Mouse (Mus musculus) kidney, adult 11 months (tissue): ENCODE results near the gene Timm23.
A peak's percentile ranks its signal among the peaks of the same experiment; 100 is the strongest.
"Not testable (repeated sequence)": the region's sequence is repeated elsewhere in the genome, so short reads cannot be mapped to it uniquely, and the experiment has no call there.

ENCODE experiments used
- DNase-seq: peaks from one replicate; pipeline ENCODE4 v3.0.0; 2022

The Timm23 gene

DNA sequence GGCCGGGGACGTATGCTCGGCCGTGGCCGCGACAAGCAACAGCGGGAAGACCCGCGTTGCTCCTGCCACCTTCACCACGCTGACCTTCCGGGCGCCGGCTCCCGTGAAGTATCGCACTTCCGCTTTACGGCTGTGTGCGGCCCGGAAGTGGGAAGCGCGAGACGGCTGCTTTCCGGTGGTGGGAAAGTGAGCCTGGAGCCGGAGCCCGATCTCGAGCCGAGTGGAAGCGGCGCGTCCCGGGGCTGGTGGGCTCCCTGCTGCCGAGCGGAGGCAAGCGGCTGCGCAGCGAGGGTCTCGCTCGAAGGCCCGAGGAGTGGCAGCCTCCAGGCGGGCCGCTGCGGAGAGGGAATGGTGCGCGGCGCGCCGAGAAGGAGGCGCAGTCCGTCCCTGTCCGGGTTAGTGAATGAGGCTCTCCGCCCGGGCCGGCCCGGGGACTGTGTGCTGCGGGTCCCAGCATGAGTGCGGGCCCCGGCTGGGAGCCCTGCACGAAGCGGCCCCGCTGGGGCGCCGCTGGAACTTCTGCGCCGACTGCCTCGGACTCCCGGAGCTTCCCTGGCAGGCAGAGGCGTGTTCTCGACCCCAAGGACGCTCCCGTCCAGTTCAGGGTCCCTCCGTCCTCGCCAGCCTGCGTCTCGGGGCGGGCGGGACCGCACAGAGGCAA, at the start of gene Timm23, which contains the start of gene Parg:
TSS of gene Timm23 (minus strand) at position 108 of the 661 bp plus-strand sequence.
TSS of gene Parg (plus strand) at position 159 of the 661 bp plus-strand sequence.
- peak; percentile 85 for DNase-seq

DNA sequence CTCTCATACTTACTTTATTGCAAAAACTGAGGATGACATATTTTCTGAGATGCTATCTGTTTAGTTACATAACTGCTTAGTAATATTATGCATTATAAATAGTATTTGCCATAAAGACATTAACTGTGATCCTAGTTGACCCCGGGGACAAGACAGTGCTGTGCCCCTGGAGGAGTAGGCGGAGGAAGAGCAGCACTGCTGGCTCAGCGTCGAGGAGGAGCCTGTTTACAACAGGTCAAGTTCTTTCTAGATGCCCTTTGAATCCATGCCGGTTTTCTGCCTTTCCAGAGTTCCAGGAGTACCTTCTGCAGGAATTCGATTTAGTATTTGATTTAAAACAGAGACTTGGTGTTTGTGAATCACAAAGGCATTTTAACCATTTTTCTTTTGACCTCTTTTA, 47.9 kb upstream of the Timm23 start:
- DNase-seq, result peak; percentile 51

DNA sequence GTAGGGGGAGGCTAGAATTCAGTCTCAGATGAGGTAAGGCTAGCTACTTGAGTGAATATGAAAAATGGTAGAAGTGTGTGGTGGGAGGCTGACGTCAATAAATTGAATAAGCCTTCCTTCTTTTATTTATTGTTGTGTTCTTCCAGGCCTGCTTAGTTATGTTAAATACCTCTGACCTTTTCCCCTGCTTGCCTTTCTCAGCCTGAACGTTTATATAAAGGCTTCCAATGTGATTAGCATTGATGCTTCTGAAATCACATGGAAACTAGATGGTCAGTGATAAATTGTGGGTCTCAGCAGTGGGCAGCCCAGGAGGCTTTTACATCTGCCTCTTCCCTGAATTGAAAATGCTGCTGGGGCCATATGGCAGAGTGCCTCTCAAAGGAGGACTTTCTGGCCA, 44.3 kb upstream of the Timm23 start:
- DNase-seq, result no peak

DNA sequence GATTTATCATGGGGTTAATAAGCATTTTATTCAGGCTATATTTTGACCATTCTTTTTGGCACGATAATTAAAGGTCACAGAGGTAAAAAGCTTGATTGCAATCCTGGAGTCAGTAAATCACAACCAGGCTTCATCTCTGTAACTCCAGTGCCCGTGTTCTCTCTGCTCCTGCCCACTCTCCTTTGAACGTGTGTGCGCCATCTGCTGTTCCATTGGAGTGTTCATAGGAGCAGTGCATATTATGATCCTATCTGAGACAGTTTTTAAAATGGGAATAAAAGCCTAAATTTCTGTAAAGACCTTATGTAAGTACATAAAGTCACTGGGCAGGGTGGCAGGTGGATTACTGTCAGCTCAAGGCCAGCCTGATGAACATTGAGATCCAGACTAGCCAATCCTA, 40.7 kb upstream of the Timm23 start:
- DNase-seq, result no peak

DNA sequence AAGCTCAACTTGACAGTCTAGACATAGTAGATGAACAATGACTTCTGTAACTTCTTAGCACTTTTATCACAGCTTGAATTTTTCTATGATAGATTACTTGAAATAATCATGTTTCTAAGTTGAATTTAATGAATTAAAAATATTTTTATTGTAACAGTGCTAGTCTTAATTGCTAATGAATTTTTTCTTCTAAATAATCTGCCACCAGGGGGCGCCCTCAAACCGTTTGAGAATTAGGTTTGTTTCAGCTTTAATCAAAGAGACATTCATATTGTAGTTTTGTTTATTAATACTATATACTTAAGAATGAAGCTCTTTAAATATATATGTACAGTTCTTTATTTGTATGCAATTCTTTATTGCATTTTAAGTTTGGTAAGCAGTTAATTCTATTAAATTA, 27.3 kb upstream of the Timm23 start:
- no peak for DNase-seq

DNA sequence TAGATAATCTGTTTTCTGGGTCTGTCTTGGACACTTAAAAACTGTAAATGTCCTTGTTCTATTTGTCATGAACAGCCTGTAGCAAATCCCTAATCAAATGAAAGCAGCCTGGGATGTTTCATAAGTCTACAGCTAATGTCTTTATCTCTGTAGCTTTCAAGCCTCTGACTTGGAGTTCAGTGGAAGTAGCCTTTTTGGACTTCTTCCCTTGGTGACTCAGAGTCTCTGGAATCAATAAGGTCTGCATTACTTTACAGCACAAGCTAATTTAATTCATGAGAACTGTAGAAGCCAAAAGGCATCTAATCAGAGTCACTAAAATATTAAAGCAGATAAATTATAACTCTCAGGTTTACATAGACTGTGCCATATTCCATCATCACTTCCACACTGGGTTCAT, 24.9 kb upstream of the Timm23 start:
- no peak for DNase-seq

DNA sequence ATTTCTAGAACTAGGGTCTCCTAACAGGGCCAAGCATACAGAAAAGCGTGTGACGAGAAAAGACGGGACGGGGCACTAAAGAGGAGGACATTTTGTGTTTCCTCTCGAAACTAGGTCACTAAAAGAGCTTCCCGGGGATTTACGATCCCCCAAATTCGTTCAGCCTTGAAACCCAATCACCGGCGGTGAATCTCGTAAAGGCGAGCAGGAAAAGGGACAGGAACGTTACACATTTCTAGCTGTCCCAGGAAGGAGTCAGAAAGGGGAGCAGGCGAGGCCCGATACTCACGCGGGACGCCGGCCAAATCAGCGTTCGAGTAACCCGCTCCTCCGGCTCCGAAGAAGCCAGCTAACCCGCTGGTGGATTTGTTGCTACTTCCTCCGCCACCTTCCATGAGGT, 344 bp downstream of the Timm23 start:
- DNase-seq, result no peak

DNA sequence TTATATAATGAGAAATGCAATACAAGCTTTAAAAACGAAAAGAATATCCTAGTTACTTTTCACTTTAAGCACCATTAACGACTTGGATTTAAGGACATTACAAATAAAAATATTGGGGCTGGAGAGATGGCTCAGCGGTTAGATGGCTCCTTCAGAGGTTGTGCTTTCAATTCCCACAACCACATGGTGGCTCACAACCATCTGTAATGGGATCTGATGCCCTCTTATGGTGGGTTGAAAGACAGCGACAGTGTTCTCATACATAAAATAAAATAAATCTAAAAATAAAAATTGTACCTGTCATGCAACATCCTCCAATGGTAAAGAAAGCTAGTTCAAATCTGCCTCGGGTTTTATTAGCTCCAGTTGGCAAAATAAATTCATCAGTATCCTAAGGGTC, 8.1 kb downstream of the Timm23 start:
- DNase-seq, result not testable (repeated sequence)

DNA sequence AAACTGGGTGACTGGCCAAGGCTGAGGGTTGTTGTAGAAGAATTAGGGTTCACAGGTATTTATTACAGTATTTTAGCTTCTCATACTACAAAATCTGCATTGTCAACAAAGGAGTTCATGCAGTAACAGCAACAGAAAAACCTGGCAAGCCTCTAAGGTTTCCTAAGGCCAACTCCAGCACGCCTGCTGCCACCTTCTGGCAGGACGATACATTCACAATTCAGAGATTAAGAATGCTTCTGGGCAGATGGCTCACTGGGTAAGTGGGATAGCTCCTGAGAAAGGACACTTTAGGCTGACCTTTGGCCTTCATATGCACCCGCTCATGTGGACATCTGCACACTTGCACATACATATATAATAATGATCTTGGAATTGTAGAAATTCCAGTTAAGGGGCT, 9.3 kb downstream of the Timm23 start:
- DNase-seq, result peak; percentile 38

DNA sequence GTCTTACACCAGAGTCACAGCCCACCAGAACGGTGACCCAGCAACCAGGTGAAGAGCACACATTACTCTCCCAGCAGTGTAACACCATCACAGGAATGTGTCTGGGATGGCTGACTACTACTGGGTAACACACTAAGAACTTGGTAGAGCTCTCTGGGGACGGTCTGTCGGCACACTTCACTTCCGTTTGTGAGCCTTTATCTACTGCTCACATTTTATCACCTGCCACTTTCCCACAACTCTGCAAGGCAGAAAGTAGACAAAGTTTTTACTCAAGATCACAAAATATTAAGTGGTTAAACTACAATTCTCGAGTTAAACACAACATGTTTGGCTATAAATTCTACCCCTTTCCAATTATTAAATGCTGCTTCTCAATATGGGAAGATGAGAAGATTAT, 9.8 kb downstream of the Timm23 start:
- no peak for DNase-seq

DNA sequence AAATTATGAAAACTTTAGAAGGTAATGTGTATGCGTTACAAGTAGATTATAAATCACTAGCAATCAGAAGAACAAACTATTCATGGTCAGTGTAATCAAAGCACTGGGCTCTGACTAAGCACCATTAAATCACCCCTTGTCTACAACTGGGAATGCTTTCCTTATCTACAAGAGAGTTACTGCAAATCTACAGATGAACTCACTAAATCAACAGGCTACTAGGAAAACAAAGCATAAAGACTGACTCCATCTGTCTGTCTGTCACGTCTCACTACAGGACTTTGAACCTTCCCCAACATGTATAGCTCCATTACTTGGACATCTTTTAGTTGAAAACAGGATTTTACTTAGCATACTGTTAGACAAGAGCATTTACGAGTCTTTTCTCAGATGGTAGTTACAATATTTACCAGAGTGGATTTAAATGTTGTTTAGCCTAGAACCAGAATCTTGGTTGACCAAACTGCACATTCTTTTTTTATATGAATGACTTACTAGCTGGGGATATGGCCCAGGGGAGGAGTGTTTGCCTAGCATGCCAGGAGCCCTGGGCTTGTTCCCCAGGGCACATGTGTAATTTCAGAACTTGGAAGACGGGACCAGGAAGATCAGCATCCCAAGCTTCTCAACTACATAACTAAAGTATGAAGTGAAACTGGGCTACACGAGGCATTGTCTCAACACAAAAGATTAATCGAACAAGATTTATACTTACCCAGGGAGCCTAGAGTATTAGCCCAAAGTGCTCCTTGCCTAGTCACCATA, 10.9 kb downstream of the Timm23 start:
- no peak for DNase-seq

DNA sequence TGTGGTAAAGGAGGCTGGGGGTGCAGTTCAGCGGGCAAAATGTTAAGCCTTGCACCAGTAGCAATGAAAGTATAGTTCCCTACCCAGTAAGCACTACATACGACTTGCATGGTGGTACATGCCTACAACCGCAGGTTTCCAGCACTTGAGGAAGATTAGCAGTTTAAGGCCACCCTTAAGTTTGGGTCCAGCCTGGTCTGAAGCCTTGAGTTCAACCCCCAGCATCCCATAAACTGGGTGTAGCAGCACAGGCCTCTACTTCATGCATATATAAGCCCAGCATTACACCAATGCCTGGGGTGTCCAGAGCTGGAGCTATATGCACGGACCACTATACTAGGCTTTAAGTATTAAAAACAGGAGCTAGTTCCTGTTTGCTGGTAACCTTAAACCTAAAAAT, 17.9 kb downstream of the Timm23 start:
- DNase-seq, result no peak

DNA sequence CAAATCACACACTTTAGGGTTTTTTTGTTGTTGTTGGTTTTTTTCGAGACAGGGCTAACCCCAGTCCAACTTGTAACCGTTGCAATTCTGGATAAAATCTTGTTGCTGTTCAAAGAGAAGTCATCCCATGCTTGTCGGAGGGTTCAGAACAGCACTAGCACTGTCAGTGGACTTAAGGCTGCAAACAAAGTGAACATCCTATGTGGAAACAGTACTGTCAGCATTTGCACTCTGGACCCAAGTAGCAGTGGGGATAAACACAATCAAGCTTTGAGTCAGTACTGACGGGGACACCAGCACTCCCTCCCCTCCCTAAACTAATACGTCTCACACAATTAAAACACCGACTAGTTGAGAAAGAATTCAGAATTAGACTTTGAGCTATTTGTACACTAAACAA, 20.8 kb downstream of the Timm23 start:
- no peak for DNase-seq

DNA sequence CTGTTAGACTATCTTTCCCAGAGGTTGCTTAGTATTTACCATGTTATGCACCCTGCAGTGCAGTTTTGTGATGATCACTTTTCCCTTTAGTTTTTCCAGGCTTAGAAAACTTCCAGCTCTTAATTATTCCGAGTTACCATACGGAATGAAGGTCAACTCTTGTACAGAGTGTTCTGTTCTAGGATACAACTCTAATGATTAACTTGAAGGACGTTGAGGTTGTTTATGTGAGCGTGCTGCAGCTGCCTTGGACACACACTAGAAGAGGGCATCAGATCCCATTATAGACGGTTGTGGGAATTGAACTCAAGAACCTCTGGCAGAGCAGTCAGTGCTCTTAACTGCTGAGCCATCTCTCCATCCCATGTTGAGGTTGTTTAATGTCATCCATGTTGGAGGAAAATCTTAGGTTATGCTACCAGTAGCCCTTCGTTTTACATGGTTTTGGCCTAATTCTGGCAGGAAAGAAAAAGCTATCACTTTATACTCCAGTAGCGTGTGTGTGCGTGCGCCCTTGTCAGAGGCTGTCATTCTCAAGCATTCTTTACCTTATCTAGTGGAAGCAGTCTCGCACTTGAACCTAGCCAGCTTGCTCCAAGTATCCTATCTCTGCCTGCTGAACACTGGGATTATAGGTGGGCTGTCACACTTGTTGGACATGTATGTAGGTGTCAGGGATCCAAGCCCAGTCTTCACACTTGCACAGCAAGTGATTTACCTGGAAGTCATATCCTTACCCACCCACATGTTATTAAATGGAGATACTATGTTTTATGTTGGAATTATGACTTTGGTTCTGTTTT, 22.1 kb downstream of the Timm23 start:
- peak; percentile 49 for DNase-seq

DNA sequence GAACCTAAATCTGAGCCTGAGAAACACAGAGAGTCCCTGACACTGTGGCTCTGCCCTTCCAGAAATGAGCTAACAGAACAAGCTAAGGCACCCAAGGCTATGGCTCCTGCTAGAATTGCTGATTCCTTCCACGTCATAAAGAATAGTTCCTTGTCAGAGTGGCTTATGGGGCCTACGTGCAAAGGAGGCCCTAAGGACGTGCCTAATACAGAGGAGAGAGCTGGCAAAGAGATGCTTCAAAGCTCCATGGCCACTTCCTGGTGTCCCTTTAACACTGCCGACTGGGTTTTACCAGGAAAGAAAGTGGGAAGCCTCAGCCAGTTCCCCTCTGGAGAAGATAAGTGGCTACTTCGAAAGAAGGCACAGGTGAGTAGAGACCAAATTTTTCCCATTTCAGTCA, 25.1 kb downstream of the Timm23 start:
- DNase-seq, result not testable (repeated sequence)

DNA sequence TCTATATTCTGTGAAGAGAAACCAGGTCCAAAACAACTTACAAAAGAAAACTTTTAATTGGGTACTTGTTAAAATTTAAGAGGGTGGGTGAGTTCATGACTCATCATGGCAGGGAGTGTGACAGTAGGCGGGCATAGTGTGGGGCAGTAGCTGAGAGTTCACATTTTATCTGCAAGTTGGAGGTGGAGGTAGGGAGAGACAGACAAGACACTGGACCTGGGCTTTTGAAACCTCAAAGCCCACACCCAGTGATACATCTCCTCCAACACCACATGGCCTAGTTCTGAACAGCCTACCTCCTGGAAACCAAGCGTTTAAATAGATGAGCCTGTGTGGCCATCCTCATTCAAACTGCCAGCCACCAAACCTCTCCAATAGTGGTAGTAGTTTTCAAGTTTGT, 26.4 kb downstream of the Timm23 start:
- no peak for DNase-seq

DNA sequence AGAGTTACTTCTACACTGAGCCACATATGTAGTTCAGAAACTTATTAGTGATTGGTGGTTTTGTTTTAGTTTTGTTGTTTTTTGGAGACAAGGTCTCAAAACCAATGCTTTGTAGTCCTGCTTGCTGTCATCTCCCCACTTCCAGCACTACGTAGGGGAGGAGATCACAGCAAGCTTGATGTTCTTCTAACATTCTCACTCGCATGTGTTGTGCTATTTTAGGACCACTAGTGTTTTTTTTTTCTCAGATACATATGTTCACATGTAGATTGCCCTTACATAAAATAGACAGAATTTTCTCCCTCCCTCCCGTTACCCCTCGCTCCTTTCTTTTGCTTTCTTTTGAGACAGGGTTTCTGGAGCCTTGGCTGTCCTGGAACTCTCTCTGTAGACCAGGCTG, 31.6 kb downstream of the Timm23 start:
- DNase-seq, result no peak

DNA sequence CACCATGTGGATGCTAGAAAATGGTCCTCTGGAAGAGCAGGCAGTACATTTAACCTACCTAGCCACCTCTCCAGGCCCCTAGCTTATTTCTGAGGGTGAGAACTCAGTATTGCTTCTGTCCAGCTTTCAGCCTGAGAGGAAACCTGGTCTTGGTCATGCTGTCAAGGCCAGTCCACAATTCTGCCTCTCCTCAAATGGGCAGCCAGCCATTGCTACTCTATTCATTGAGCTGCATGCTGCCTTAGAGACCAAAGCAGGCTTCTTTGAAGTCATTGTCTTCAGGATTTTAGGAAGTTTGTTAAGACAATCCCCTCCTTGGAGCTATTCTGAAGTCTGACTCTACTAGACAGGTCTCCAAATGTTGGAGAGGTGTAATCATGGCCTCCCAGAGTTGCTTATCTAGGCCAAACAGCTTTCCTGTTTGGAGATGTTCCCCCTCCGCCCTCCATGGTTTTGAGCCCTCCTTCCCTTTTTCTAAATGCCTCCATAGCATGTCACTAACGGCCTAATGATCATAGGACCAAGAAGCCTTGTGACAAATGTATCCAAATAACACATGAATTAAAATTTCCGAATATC, 33.0 kb downstream of the Timm23 start:
- DNase-seq, result no peak

DNA sequence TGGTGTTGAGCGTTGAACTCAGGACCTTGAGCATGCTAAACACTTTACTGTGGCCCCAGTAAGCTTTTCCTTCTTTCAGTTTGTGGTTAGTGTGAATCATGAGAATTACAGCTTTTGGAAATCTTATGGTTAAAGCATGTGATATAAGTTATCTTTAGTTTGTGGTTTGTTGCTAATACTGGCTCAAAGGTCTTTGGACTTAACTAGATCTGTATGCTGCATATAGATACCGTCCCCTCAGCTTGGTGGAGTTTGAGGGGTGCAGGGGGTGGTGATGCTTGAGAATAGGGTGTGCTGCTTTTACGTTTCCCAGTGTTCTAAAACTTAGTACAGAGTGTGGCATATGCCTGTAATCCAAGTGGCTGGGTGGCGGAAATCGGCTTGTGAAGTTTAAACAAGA, 34.4 kb downstream of the Timm23 start:
- no peak for DNase-seq

DNA sequence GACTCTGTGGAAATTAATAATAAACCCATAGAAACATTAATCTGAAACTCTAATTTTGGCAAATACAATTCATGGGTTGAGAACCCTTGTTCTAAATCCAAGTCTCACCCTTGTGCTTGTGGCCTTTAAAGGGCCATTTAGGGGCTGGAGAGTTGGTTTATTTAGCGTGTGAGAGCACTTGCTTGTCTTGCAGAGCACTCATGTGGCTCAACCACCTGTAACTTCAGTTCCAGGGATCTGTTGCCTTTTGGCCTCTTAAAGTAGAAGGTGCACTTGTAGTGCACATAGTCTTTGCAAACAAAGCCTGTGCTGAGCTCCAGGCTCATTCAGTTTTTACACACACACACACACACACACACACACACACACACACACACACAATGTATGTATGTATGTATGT, 34.9 kb downstream of the Timm23 start:
- no peak for DNase-seq

DNA sequence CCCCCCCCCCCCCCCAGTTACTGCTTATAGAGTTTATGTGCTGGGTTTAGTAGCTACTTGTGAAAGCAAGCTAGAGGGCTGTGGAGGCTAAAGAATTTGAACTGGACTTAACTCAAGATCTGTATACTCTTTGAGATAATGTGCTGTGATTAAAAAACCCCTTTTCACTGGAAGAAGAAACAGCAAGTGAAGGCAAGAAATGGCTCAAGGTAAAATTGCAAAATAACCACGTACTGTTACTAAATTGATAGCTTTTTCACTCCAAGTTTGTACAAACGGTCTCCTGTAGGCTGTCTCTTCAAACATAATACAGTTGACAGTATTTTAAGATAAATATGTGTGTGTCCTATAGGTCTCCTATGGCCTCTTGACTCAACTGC, 35.6 kb downstream of the Timm23 start:
- DNase-seq, result no peak

DNA sequence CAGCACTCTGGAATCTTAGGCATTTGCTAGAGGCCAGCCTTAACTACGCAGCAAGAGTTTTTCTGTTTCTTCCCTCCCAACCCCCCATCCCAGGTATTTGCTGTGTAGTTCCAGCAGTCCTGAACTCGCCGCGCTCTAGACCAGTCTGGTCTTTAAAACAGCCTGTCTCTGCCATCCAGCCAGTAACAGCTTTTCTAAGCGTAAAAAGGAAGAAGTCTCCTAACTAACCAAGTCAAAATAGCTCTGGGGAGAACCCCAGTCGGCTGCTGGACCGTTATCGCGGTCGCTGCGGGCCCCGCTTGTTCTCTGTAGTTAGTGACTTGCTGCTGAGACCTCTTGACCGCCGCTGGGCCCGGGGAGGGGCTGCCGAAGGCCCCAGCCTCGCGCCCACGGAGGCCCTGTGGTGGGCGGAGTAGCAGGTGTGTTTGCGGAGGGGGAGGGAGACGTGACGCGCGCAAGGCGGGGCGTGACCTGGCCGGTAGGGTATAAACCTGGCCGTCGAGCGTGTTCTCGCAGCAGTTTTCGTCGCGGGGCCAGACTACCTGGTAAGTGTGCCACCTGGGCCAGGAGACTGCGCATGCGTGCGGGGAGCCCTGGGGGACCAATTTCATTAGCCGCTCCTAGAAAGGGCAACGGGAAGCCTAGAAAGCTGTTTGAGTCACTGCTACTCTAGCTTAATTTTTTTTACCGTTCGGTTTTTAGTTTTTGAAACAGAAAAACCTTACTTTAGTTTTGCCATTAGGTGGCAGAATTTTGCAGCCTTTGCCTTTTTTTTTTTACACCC, 36.2 kb downstream of the Timm23 start:
- peak; percentile 93 for DNase-seq
